Mouse (Mus musculus) layer of hippocampus, postnatal 14 days (tissue): ENCODE results near the gene Timm10. TPM values are rescaled to one million over a fixed set of nuclear protein-coding genes. Genes with fewer than 3 reads are reported as not detected.

Source experiments
- DNase-seq, 2 experiments: peaks; one replicate each; pipeline ENCODE4 v3.0.0; 2021 to 2022; ENCODE audit warnings: low spot score in 2 of 2, mixed read lengths in 1 of 2
- total RNA-seq, 2 experiments: library from RNA; stranded (reverse); gene quantifications; 2 replicates each; pipeline ENCODE4 v1.2.3; 2021

Gene Timm10
- total RNA-seq, 2 experiments from 2014 or later: 59.1 to 59.8 TPM

DNA sequence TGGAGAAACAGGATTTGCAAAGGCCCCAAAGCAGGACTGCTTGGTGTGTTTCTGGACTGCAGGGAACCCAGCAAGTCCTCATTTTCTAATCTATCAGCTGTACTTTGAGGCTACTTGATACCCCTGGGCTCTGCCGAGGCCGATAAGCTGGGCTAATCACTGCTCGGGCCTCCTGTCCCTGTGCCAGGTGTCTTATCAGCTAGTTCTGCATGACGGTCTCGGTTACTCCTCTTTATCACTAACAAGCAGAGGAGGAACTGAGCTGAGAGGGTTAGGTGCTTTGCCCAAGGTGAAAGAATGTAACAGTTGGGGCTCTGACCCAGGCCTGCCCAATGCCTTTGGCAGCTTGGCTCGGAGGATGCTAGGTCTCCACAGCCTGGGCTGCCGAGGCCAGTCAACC lies 14.9 kb upstream of the Timm10 start:
- no peak for DNase-seq

DNA sequence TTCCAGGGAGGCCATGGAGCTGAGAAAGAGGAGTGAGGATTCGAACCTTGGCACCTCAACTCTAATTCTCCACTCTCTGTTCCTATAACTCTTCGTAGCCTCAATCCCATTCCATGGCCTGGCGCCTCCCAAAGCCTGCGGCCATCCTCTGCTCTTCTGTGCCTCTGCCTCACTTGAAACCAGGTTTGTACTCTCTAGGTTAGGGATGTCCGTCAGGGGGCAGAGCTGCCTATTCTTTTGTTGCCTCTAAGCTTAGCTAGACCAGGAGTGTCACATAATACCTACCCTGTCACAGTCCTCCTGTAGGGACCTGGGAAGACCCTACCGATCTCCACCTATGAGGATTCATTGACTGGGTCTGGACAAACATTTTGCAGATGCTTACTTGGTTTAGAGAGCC lies 14.1 kb upstream of the Timm10 start:
- no peak for DNase-seq

DNA sequence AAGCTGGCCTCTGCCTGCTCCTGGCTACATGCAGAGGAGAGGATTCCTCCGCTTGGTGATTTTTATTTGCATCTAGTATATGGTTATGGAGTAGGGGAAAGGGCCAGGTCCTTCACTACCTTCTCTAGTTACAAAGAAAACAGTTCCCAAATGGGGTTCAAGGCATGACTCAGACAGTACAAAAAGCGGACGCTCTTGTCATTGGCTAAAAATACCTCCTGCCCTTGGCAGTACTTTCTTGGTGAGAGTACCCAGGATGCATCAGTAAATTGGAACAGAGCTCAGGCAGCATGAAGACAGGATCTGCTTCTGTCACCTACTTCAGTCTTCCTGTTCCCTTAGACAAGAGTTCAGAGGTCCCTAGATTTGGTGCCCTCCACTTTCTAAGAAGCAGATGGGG lies 6.9 kb upstream of the Timm10 start:
- no peak for DNase-seq

DNA sequence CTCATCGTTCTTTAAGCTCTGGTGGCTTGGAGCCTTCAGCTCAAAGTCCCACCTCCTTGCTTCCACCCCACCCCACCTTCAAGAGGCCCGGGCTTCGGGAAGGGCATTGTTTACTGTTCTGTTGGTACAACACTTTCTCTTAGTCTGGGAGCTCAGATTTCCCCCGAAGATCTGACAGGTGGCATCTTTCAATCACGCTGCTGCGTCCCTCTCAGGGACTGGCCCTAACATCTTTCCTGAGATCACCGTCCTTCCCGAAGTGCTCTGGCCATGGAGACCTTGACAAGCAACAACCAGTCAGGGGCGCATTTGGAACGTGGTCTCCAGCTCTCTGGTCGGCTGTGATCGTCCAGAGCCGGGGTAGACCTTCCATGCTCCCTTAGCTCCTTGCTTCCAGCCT lies 4.2 kb upstream of the Timm10 start, which contains the start of gene Smtnl1:
Gene Smtnl1, minus strand, starts transcription at position 101 of the 400 bp plus-strand sequence.
- DNase-seq: no peak

DNA sequence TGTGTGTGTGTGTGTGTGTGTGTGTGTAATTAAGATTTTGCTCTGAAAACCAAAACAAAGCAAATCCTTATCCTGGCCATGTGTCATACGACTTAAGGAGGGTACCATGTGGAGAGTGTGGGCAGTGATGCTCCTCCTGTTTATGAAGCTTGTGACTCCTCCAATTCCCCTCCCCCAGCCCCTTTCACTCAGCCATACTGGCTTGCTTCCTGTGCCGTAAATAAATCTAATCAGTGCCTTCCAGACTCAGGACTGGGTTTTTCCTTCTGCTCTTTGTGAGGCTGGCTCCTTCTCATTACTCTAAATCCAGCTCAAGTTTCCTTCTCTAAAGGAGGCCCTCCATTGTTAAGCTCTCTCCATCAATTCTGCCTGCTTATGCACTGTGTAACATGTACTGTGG lies 3.6 kb upstream of the Timm10 start:
- peak in 1 of 2 experiments; percentile 17 for DNase-seq

DNA sequence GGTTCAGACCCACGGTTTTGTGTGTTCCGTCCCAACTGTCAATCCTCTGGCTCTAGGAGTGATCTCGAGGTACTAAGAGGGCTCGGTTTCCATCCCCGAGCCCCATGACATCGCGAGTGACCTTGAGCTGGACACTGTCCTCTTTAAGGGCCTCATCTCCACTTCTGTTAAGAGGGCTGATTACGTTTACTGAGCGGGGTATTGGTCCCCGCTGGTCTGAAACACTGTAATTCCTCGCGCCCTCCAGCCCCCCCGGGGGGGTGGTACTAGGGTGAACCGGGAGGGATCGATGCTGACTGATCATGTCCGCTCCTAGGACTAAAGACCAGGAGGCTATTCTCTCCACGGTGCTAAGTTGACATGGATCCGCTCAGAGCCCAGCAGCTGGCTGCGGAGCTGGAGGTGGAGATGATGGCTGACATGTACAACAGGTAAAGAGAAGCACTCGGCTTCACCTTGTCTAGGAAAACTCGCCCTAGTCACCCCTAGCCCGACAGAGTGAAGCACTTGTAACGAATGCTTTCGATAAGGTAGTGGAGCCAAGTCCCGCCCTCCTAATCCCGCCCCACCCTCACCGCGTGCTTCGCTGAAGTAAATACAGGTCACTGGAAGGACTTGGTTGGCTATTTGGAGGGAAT lies 605 bp downstream of the Timm10 start:
- no peak for DNase-seq

DNA sequence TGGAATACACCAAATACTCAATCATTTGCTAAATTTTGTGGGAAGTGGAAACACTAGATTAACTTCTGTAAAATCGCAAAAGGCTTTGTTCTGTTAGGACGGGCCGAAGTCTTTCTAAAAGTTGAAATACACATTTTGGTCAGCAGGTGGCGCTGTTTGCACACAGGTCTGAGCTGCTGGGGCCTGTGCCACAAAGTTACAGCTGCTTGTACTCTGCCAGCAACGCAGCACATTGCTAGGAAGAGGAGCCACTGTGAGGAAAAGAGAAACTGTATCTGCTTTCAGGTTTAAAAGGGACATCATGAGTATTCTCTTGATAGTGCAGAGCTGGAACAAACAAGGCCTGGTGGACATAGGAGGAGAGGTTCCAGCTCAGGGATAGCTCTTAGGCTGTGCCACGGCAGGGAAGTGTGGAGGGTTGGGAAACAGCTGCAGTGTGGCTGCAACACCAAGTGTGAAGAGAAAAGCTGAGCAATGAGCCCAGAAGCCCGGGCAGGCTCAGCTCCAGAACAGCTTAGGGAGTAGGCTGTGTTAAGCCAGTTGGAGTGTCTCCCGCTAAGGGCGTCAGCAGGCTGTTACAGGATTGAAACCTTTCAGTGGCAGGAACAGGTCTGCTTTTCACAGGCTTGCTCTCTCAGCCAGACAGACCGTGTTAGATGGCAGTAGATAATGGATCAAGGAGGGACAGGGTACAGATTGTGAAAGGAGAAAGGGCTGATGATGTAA lies 5.0 kb downstream of the Timm10 start:
- DNase-seq: peak; percentile 86 to 94

DNA sequence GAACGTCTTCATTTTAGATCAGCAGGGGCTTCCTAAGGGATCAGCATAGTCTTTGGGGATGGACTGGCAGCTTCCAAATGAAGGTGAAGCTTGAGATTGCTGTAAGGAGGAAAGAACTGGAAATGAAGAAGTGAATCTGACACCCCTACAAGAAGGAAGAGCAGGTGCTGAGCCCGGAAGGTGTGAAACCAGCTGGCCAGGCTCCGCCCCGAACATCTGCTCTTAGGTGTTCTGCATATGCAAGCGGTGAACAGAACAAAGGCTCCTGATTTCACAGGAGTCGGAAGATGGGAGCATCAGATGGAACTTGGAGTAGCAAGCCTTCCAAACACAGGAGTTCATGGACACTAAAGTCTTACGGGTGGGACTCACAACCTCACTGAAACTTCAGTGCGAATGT lies 10.3 kb downstream of the Timm10 start:
- no peak for DNase-seq

DNA sequence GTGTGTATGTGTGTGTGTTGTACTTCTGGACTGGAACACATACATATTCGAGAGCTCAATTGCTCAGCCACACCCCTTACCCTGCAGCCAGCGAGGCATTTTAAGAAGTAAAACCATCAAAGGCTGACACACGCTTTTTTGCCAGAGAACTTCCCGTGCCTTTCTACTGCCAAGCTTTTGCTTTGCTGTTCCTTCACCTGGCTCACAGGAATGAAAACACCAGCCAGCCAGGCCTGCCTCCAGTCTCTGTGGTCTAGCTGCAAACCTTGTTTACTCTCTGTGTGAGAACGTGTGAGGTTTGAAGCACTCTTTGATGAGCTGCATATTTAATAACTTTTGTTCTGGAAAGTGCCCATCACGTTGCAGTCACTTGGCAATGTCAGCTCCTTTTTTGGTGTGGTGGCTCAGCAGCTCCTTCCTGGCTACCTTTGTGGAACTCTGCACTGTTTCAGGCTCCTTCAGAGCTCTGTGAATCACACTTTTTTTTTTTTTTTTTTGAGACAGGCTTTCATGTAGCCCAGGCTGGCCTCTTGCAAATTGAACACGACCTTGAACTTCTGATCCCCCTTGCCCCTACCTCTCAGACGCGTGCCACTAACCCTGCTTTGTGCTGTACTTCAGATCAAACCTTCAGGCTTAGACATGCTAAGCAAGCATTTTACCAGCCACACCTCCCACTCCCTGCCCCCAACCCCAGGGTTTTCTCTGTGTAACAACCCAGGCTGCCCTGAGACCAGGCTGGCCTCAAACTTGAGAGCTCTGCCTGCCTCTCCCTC lies 11.2 kb downstream of the Timm10 start:
- DNase-seq: no peak

DNA sequence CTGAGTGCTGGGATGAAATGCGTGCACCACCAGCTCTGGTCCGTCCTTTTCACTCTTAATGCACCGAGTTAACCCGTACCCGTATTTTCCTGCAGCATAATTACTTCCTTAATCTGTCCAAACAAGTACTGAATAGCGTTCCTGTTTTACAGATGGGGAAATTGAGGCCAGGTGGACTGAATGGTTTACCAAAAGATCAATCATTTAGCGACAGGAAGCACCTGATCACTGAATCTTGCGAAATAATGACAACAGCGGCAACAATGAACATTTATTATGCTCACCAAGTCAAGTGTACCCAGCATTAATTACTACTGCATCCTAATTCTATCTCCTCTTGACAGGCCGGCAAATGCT lies 11.8 kb downstream of the Timm10 start, which contains the start of gene Slc43a1:
Gene Slc43a1, plus strand, starts transcription at position 258 of the 357 bp plus-strand sequence.
- no peak for DNase-seq

DNA sequence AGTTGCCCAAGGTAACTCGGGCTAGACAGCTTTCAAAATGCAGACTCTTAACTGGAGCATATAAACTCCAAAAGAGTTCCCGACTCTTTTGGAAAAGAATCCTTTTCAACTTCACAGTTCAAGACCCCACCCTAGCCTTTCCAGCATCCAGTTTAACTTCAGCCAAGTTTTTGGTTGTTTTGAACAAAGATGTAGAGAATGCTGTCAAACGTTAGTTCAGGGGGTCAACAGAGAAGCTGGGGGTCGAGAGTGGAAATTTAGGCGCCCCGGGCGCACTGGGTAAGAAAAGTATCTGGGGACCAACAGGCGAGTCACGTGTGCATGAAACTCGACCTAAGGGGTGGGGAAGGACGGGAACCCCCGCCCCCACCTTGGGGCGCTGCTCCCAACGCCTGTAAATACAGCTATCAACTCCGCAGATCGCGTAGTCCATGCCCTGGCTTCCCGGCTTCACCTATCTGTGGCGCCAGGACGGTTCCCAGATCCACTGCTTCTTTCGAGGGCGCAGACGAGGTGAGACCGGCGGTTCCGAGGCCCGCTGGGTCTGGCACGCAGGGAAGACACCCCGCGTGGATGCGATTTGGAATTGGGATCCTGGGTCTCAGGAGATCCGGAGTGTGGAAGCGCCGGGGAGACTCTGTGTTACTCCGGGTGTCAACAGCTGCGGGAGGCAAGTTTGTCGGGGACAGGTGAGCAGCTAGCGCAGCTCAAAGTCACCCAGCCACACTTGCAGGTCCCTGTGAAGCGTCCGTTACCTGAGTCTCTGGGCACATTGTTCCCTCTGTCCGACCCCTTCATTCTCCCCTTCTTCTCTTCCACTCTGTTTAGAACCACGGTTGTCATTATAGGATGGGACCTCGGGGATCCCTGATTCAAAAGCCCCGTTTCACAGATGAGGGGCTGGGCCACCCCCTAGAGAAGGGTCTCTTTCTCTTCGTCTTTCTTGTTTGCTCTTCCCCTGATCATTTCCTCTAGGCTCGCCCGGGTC lies 12.5 kb downstream of the Timm10 start:
- DNase-seq: no peak

DNA sequence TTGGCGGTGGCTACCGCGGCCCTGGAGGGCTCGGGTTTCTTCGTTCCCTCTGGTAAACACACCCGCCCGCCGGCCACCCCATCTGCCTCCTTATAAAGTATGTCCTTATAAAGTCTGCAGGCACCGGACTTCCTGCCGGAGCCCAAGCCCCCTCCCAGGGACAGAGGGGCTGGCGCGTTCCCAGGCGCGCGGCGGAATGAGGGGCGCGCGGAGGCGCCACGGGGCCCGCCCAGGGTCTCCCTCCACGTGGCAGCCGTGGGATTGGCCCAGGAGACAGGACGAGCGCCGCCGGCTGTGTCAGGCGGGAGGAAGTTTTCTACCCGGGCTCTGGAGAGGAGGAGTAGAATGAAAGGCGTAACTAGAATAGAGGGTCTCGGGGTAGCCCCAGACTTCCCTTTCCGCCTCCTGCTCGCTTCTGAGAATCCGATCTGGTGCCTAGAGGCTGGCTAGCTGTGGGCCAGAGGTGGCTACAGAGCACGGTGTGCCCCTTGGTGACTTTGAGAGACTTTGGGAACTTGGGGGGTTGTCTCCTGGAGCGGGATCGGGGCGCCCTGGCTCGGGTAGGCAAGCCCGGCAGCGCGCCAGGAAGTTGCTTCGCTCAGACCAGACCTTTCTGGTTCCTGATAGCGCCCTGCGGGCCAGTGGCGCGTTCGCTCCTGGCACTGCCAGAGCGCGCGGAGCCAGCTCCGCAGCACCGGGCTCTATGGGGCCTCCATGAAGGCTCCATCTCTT lies 13.4 kb downstream of the Timm10 start:
- no peak for DNase-seq

DNA sequence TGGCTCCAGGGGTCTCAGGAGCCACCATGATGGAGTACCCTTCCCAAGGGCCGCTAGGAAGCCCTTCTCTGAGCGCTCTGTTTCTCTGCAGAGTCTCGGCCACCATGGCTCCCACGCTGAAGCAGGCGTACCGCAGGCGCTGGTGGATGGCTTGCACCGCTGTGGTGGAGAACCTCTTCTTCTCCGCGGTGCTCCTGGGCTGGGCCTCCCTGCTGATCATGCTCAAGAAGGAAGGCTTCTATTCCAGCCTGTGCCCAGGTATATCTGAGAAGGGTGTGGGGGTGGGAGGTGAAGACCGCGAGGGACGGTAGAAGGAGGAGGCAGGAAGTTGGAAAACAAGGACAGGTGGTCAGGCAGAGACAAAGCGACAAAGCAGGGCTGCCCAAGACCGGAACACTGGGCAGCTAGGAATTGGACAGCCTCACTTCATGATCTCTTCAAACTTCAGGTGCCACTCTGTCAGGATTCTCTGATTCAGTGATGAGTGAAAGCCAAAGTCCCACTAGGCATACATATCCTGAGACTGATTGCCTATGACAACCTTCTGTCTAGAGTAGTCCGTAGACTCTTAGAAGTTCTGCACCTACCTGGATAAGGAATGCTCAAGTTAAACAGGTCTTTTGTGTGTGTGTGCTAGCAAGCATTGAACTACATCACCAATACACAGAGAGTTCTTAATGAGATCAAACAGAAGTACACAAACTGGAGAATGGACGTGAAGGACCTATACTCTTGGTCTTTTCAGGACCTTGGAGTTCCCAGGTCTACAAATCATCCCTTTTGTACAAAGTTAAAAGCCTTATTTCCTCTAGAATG lies 14.2 kb downstream of the Timm10 start:
- no peak for DNase-seq

DNA sequence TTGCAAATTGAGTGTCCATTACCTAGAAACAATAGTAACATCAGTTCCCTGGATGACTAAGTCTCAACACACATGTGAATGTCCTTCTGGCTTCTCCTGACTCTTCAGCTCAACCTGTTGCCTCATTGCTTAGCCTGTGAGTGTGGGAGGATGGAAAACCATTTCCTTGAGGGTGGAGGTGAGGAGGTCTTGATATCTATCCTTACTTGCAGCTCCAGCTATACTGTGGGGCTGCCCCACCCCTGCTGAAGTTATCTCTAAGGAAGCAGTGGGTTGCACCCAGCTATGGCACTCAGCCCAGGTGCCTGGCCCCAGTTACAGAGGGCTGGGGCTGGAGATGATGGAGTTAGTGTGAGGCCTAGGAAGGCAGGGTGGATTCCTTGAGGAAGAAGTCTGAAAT lies 15.1 kb downstream of the Timm10 start:
- no peak for DNase-seq

DNA sequence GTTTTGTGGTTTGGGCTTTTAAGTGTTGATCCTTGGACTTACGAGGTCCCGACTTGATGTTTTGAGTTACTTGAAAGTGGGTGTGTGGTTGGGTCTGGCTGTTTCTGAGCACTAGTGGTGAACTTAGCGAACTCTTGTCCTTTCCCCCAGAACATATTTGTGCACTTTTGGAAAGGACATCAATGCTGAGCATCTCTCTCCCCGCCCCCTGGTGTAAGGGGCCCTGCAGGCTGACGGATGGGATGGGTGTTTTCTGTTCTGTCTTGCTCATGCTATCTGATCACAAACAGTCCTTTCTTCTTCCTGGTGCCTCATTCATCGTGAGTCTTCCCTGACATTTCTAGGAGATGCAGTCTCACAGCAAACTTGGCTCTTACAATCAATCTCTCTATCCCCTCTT lies 16.9 kb downstream of the Timm10 start:
- DNase-seq: no peak

DNA sequence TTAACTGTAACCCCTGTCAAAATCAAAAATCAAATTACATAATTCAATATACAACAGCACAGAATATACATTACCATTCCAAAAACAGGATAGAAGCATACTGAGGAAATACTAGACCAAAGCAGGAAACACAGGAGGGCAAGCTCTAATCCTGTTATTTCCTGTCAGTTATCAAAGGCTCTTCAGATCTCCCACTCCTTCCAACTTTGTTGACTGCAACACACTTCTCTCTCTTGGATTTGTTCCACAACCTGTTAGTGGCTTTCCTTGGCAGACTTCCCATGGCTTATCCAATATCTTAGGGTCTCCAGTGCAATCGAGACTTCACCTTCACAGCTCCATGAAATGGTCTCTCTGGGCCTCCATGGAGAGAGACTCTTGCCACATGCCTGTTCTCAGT lies 18.4 kb downstream of the Timm10 start:
- no peak for DNase-seq

DNA sequence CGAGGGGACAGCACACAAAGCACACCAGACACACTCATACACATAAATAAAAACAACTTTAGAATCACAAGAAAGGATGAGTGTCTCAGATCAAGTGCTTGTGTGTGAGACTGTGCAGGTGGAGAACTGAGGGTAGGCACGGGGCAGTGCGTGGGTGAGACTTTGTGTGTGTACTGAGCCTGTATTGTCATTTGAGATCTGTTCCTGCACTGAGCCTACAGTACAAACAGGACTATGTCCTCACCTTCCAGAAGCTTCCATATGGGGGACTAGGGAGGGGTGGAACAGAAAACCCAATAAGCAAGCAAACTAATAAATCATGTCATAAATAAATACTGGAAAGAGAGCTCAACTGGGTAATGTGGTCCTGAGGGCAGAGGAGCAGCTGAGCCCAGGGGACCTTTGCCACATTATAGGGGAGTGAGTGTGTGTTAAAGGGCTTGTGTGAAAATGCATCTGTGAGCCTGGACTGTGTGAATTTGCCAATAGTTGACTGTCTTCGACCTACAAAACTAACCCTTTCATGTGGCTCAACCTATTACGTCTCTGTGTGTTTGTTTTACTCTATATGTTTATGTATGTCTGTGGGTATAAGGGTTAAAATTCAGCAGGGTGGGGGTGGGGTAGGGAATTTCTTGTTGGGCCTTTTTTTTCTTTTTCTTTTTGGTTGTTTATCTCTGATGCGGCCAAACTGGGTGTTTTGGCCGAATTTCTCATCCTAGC lies 23.8 kb downstream of the Timm10 start:
- DNase-seq: no peak

DNA sequence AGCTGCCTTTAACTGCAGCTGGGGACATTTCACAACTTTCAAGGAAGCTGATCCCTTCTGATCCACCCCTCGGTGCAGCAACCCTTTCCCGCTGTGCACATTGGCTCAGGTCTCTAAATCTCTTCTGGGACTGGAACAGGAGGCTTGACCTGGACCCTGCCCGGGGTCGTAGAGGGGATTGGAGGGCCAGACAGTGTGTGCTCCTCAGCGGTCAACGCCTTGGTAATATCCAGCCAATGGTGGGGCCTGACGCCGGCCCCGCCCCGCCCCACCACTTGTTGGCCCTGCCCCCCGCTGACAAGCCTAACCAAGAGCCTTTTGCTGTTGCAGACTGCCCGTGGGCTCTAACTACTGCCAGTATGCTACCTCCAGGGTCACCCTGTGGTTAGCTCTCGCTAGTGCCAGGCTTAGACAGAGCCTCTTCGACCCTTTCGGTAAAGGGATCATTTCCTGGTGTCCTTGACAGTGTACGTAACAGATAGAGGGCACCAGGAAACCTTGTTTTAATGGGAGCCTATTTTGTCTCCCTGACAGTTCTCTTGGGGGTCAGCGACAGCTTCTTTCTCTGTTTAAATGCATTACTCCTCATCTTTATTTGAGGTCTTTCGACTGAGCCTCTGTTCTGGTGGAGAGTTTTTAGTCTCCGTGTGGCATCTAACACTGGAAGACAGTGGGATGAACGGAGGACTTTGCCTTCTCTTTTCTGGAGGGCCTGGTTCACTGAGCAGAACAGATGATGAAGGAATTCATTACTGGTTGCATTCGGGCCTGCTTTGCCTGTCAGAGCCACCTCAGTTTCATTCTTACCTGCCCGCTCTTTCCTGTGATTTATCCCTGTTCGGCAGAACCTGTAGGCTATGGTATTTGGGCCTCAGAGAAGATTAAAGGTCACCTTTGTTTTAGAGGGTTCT lies 24.6 kb downstream of the Timm10 start:
- DNase-seq: no peak
